Mouse (Mus musculus) mouse embryonic stem cell (cell line): ENCODE measurements around the gene Fn3k.

Experiments
- in situ Hi-C, 2 experiments: fragments of 300-500 bp; cut with MboI; formaldehyde crosslinking; loops; 1 replicate in 1 of 2; 3 replicates in 1 of 2; pipeline ENCODE4 v1.14.3; 2019 to 2020; ENCODE audit warnings: low sequenced_read_pairs in 2 of 2, low pct_unique_long_range_greater_than_20kb in 1 of 2, mixed read lengths in 1 of 2; ENCODE audit not compliant: unreplicated experiment in 1 of 2

Fn3k gene

GRCm38 (mm10) chr11:121434156-121435155 is at the start of gene Fn3k:
Fn3k (plus strand) TSS chr11:121434913.
- in situ Hi-C loops, result no loop called here

GRCm38 (mm10) chr11:121387750-121388553 is 46.8 kb upstream of the Fn3k start, which contains the start of gene Rab40b:
Rab40b (minus strand) TSS chr11:121388251.
- in situ Hi-C loops, result no loop called here

- in situ Hi-C loops, result no loop called here
Measured at GRCm38 (mm10) chr11:121388554-121388945, 46.2 kb upstream of the Fn3k start.

GRCm38 (mm10) chr11:121390793-121391192 is 43.9 kb upstream of the Fn3k start:
- in situ Hi-C loops, result no loop called here

GRCm38 (mm10) chr11:121392405-121392804 is 42.3 kb upstream of the Fn3k start:
- in situ Hi-C loops, result no loop called here

- in situ Hi-C loops, result no loop called here
Measured at GRCm38 (mm10) chr11:121407366-121408155, 27.2 kb upstream of the Fn3k start.

GRCm38 (mm10) chr11:121414762-121415161 is 20.0 kb upstream of the Fn3k start:
- in situ Hi-C loops, result no loop called here

- in situ Hi-C loops, result no loop called here
Measured at GRCm38 (mm10) chr11:121415351-121415750, 19.4 kb upstream of the Fn3k start.

- in situ Hi-C loops, result no loop called here
Measured at GRCm38 (mm10) chr11:121417971-121418370, 16.7 kb upstream of the Fn3k start.

- in situ Hi-C loops, result no loop called here
Measured at GRCm38 (mm10) chr11:121418932-121419331, 15.8 kb upstream of the Fn3k start.

- in situ Hi-C loops, result no loop called here
Measured at GRCm38 (mm10) chr11:121420379-121420778, 14.3 kb upstream of the Fn3k start.

- in situ Hi-C loops, result no loop called here
Measured at GRCm38 (mm10) chr11:121420830-121421552, 13.7 kb upstream of the Fn3k start, which contains the start of gene Fn3krp. Fn3krp (plus strand) TSS chr11:121421401.

- in situ Hi-C loops, result no loop called here
Measured at GRCm38 (mm10) chr11:121421553-121422173, 13.1 kb upstream of the Fn3k start.

- in situ Hi-C loops, result no loop called here
Measured at GRCm38 (mm10) chr11:121433397-121433796, 1.3 kb upstream of the Fn3k start.

GRCm38 (mm10) chr11:121437236-121437635 is 2.5 kb downstream of the Fn3k start:
- in situ Hi-C loops, result no loop called here

- in situ Hi-C loops, result no loop called here
Measured at GRCm38 (mm10) chr11:121439686-121440292, 5.1 kb downstream of the Fn3k start.

- in situ Hi-C loops, result no loop called here
Measured at GRCm38 (mm10) chr11:121441653-121442052, 6.9 kb downstream of the Fn3k start.
